Mouse (Mus musculus): ENCODE measurements around the gene Epha6.

Epha6 gene

GRCm38 (mm10) chr16:60605061-60605831, at the start of gene Epha6:
TSS of gene Epha6 (minus strand) at chr16:60605531.
- no peak for DNase-seq (ENCODE audit: low read depth, low spot score)

GRCm38 (mm10) chr16:60651716-60652115, 46.4 kb upstream of the Epha6 start:
- DNase-seq (ENCODE audit: low read depth, low spot score) = no peak

GRCm38 (mm10) chr16:60628091-60628490, 22.8 kb upstream of the Epha6 start:
- DNase-seq (ENCODE audit: low read depth, low spot score) = no peak

- DNase-seq (ENCODE audit: low read depth, low spot score) = no peak
These were observed 677 bp upstream of the Epha6 start for GRCm38 (mm10) chr16:60605832-60606583.

- DNase-seq (ENCODE audit: low read depth, low spot score) = no peak
These were observed 718 bp downstream of the Epha6 start for GRCm38 (mm10) chr16:60604613-60605012.

GRCm38 (mm10) chr16:60585322-60585721, 20.0 kb downstream of the Epha6 start:
- DNase-seq (ENCODE audit: low read depth, low spot score) = no peak

GRCm38 (mm10) chr16:60584695-60585094, 20.6 kb downstream of the Epha6 start:
- DNase-seq (ENCODE audit: low read depth, low spot score) = no peak

- DNase-seq (ENCODE audit: low read depth, low spot score) = no peak
These were observed 34.8 kb downstream of the Epha6 start for GRCm38 (mm10) chr16:60570546-60570945.

GRCm38 (mm10) chr16:60544385-60544784, 60.9 kb downstream of the Epha6 start:
- DNase-seq (ENCODE audit: low read depth, low spot score) = no peak

- peak; percentile 13 for DNase-seq (ENCODE audit: low read depth, low spot score)
These were observed 67.1 kb downstream of the Epha6 start for GRCm38 (mm10) chr16:60538233-60538632.

GRCm38 (mm10) chr16:60509707-60510106, 95.6 kb downstream of the Epha6 start:
- no peak for DNase-seq (ENCODE audit: low read depth, low spot score)

GRCm38 (mm10) chr16:60499567-60499966, 105.8 kb downstream of the Epha6 start:
- no peak for DNase-seq (ENCODE audit: low read depth, low spot score)

- no peak for DNase-seq (ENCODE audit: low read depth, low spot score)
These were observed 129.6 kb downstream of the Epha6 start for GRCm38 (mm10) chr16:60475776-60476175.

GRCm38 (mm10) chr16:60468200-60468785, 137.0 kb downstream of the Epha6 start:
- DNase-seq (ENCODE audit: low read depth, low spot score) = no peak

- DNase-seq (ENCODE audit: low read depth, low spot score) = peak; percentile 13
These were observed 170.0 kb downstream of the Epha6 start for GRCm38 (mm10) chr16:60435283-60435682.

GRCm38 (mm10) chr16:60434241-60434640, 171.1 kb downstream of the Epha6 start:
- no peak for DNase-seq (ENCODE audit: low read depth, low spot score)

GRCm38 (mm10) chr16:60395306-60395705, 210.0 kb downstream of the Epha6 start:
- DNase-seq (ENCODE audit: low read depth, low spot score) = no peak

- DNase-seq (ENCODE audit: low read depth, low spot score) = no peak
These were observed 212.4 kb downstream of the Epha6 start for GRCm38 (mm10) chr16:60392961-60393360.

GRCm38 (mm10) chr16:60375147-60375546, 230.2 kb downstream of the Epha6 start:
- no peak for DNase-seq (ENCODE audit: low read depth, low spot score)

GRCm38 (mm10) chr16:60283963-60284362, 321.4 kb downstream of the Epha6 start:
- DNase-seq (ENCODE audit: low read depth, low spot score) = no peak

- DNase-seq (ENCODE audit: low read depth, low spot score) = no peak
These were observed 331.2 kb downstream of the Epha6 start for GRCm38 (mm10) chr16:60274109-60274508.

Data from A20 (cell line).